In genomic region chr14:79226741-79227140, GRCm38 (mm10) we compare ENCODE assay signal across 32 mouse cellular contexts. TPM values are rescaled to one million over a fixed set of nuclear protein-coding genes. Genes with fewer than 3 reads are reported as not detected.
DNase-seq lines count a peak whose midpoint lies in the region; ATAC-seq lines count a peak whose summit lies in the region.
"Had no signal": no experiment of that assay in that cellular context is flagged by ENCODE, and none has a peak within 500 bp of the region (broad histone marks: within the 10 kb centered on the region; RNA-seq: fewer than 3 reads in every experiment).

No protein-coding gene starts in this region.

- no peak for ATAC-seq in intestine, embryonic 14.5 days (replicated peaks; ENCODE audit: low FRiP score, low TSS enrichment, low read depth)
- ATAC-seq in intestine, embryonic 15.5 days: no peak
- ATAC-seq: CD4-positive, CD25-positive, alpha-beta regulatory T cell, adult 4 months; forebrain, embryonic 13.5 days; forebrain, postnatal 0 days; intestine, embryonic 16.5 days had no signal

- WGBS in intestine, embryonic 14.5 days: 85% methylated on average over 6 of the region's 6 CpGs
- WGBS in intestine, embryonic 15.5 days: 80% methylated on average over 6 of the region's 6 CpGs

- peak; percentile 85 for DNase-seq in heart, adult 11 months
- DNase-seq in heart, adult 18-20 months: no peak
- DNase-seq in intestine, embryonic 14.5 days (ENCODE audit: low spot score): no peak
- peak; percentile 35 to 47 for DNase-seq in CD8-positive naive resting alpha-beta T cell, adult 2 months (ENCODE audit: low read depth in 2 of 2, low spot score in 2 of 2)
- peak; percentile 43 for DNase-seq in T-cell, adult 2 months (ENCODE audit: low spot score)
- DNase-seq in kidney, adult 11 months: no peak
- DNase-seq: adrenal gland, postnatal 10 days; adrenal gland, postnatal 36 days; cerebellum, adult 18-20 months; cerebellum, adult 9-10 months; cerebellum, postnatal 14 days; forebrain, postnatal 0 days; gastrocnemius, adult 2 months; gastrocnemius, postnatal 14 days; kidney, adult 2 months had no signal

- H3K36me3 ChIP-seq in intestine, embryonic 14.5 days (ENCODE audit: control insufficient read depth, insufficient read depth, low read length): no peaks in the 10 kb centered on the region
- H3K36me3 ChIP-seq in intestine, embryonic 15.5 days: no peaks in the 10 kb centered on the region
- H3K36me3 ChIP-seq: heart, embryonic 12.5 days; hindbrain, embryonic 12.5 days; hindbrain, embryonic 15.5 days had no signal

- no peak overlapping the region for H3K9ac ChIP-seq in intestine, embryonic 14.5 days (ENCODE audit: low read length)
- no peak overlapping the region for H3K9ac ChIP-seq in intestine, embryonic 15.5 days
- H3K9ac ChIP-seq: forebrain, embryonic 13.5 days; forebrain, postnatal 0 days; heart, embryonic 12.5 days; hindbrain, embryonic 12.5 days; hindbrain, embryonic 15.5 days had no signal

- H3K27me3 ChIP-seq in intestine, embryonic 14.5 days (replicated peaks; ENCODE audit: control insufficient read depth, insufficient read depth, low read length): no peaks in the 10 kb centered on the region
- H3K27me3 ChIP-seq in intestine, embryonic 15.5 days (replicated peaks): no peaks in the 10 kb centered on the region
- H3K27me3 ChIP-seq: forebrain, embryonic 13.5 days; hindbrain, embryonic 12.5 days; hindbrain, embryonic 15.5 days had no signal

- H3K4me2 ChIP-seq in intestine, embryonic 14.5 days (ENCODE audit: low read length): no peak overlapping the region
- no peak overlapping the region for H3K4me2 ChIP-seq in intestine, embryonic 15.5 days (replicated peaks)
- H3K4me2 ChIP-seq: forebrain, embryonic 13.5 days; hindbrain, embryonic 12.5 days; hindbrain, embryonic 15.5 days had no signal

- no peaks in the 10 kb centered on the region for H3K9me3 ChIP-seq in intestine, embryonic 14.5 days (ENCODE audit: control insufficient read depth, low read length)
- no peaks in the 10 kb centered on the region for H3K9me3 ChIP-seq in intestine, embryonic 15.5 days
- H3K9me3 ChIP-seq: forebrain, embryonic 13.5 days; heart, embryonic 12.5 days; hindbrain, embryonic 12.5 days; hindbrain, embryonic 15.5 days had no signal

- H3K27ac ChIP-seq in intestine, embryonic 14.5 days (ENCODE audit: low read depth): peak overlapping the region; percentile 18; the same call in 1 of the 2 replicates
- H3K27ac ChIP-seq in intestine, embryonic 15.5 days: no peak overlapping the region
- H3K27ac ChIP-seq: forebrain, embryonic 13.5 days; hindbrain, embryonic 12.5 days; hindbrain, embryonic 15.5 days had no signal

- no peak overlapping the region for H3K4me3 ChIP-seq in intestine, embryonic 14.5 days (ENCODE audit: low read depth, low read length)
- H3K4me3 ChIP-seq in intestine, embryonic 15.5 days (replicated peaks): no peak overlapping the region
- H3K4me3 ChIP-seq: forebrain, embryonic 13.5 days; gastrocnemius, adult 2 months; heart, adult 2 months; heart, embryonic 12.5 days; hindbrain, embryonic 12.5 days; hindbrain, embryonic 15.5 days had no signal

- H3K4me1 ChIP-seq in intestine, embryonic 14.5 days (replicated peaks; ENCODE audit: control insufficient read depth, insufficient read depth, low read length): peaks cover 11% of the 10 kb centered on the region; the same call in 1 of the 2 replicates
- H3K4me1 ChIP-seq in intestine, embryonic 15.5 days (replicated peaks): peaks cover 10% of the 10 kb centered on the region
- H3K4me1 ChIP-seq: forebrain, embryonic 13.5 days; hindbrain, embryonic 12.5 days; hindbrain, embryonic 15.5 days had no signal

RNA-seq across cellular contexts. Expression of gene Zfp957, which starts 20.4 kb away (rescaled TPM):
- not detected for total RNA-seq in heart, adult 18-20 months (2021)
- not detected in 2 replicates for polyA plus RNA-seq in intestine, embryonic 14.5 days (2014; fragmentation: Nextera tagmentation; extraction: Ambion mirVana)
- polyA plus RNA-seq in intestine, embryonic 15.5 days (2015; fragmentation: Nextera tagmentation; extraction: Ambion mirVana): not detected in 2 replicates
- total RNA-seq: adrenal gland, adult 18-20 months; adrenal gland, postnatal 10 days; adrenal gland, postnatal 36 days; ES-E14; forebrain, postnatal 0 days; gastrocnemius, adult 2 months; gastrocnemius, postnatal 14 days; gastrocnemius, postnatal 4 days; heart, adult 2 months; heart, postnatal 25 days; hematopoietic stem cell, adult 5-6 weeks had no signal
- polyA plus RNA-seq: C2C12; CD4-positive, CD25-positive, alpha-beta regulatory T cell, adult 4 months; embryonic facial prominence, embryonic 11.5 days; embryonic facial prominence, embryonic 14.5 days; forebrain, embryonic 13.5 days; forebrain, postnatal 0 days; frontal cortex, adult 2 months; heart, adult 2 months; heart, embryonic 12.5 days; hindbrain, embryonic 15.5 days; intestine, embryonic 16.5 days; kidney, adult 2 months had no signal

Comparison
In these comparisons a context has a peak if more than half of its experiments do, and no peak if none do; other contexts are left out.
1. DNase-seq: peak in heart, adult 11 months (single experiment), CD8-positive naive resting alpha-beta T cell, adult 2 months (2 of 2) and T-cell, adult 2 months (single experiment); none in heart, adult 18-20 months (0 of 2), intestine, embryonic 14.5 days (single experiment) and kidney, adult 11 months (single experiment).